Mouse (Mus musculus) 3134 (cell line): Measurements from ENCODE around the gene Acsl1.
A peak's percentile ranks its signal among the peaks of the same experiment; 100 is the strongest.
"Not testable (repeated sequence)": the region's sequence is repeated elsewhere in the genome, so short reads cannot be mapped to it uniquely, and the experiment has no call there.

ENCODE experiments used
- DNase-seq: peaks from one replicate; pipeline ENCODE4 v3.0.0-alpha.2; 2011; ENCODE audit warnings: low spot score; ENCODE audit not compliant: insufficient read length; ENCODE audit errors: extremely low read depth

Acsl1 gene

GRCm38 (mm10) chr8:46551615-46552440 lies 81.0 kb downstream of the Acsl1 start, which contains the start of gene Cenpu:
TSS of gene Cenpu (plus strand) at chr8:46552028.
- DNase-seq, result peak; percentile 99

DNA sequence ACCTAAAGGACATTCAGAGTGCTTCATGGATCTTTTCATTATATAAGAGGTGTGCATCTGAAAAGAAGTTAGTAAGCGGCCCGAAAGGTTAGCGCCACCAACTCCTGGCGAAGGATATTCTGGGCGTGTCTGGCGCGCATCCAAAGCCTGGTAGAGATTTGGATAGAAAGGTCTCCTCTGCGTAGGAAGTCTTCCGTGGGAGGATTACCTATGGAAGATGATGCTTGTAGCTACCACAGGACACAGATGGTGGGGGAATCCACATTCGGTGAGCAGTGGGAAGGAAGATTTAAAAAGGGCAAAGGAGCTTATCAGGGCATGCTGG lies 81.6 kb downstream of the Acsl1 start:
- DNase-seq, result no peak

DNA sequence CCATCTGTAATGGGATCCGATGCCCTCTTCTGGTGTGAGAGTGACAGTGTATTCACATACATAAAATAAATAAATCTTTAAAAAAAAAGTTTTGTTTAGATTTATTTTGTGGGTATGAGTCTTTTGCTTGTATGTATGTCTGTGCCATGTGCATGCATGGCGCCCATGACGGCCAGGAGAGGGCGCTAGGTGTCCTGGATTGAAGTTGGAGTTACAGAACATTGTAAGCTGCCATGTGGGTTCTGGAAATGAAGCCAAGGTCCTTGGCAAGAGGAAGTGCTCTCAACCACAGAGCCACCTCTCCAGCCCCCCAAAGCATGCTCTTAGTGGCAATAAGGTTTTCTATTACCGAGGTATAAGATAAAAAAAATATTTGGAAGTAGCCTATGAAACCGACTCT lies 88.6 kb downstream of the Acsl1 start:
- no peak for DNase-seq

GRCm38 (mm10) chr8:46562333-46562732 lies 91.5 kb downstream of the Acsl1 start:
- DNase-seq, result no peak

DNA sequence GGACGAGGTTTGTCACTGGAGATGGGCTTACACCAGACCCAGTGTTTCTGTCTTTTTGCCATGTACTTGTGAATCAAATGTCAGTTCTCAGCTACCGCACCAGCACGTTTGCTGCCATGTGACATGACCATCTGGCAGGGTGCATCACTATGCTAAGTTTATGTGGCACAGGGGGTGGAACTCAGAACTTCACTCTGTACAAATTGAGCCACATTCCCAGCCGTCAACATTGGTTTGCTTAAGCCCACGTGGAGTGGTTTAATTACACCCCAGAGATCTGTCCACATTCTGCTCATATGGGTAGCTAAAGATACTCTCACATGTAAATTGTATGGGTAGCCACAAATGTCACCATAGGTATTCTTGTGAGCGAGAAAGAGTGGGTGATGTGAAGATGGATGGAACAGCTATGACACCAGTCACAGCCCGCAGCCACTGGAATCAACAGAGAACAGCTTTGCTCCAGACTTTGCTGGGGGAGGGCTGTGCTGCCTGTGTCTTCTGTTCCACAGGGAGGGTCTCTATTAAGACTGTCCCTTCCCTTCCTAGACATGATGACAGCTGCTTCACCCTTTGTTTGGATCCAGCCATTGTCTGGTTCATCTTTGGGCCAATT lies 96.2 kb downstream of the Acsl1 start:
- no peak for DNase-seq

- no peak for DNase-seq
Measured at GRCm38 (mm10) chr8:46567946-46568345, 97.1 kb downstream of the Acsl1 start.

GRCm38 (mm10) chr8:46568942-46569341 lies 98.1 kb downstream of the Acsl1 start:
- DNase-seq, result no peak

GRCm38 (mm10) chr8:46569659-46570441 lies 99.0 kb downstream of the Acsl1 start:
- DNase-seq, result no peak

DNA sequence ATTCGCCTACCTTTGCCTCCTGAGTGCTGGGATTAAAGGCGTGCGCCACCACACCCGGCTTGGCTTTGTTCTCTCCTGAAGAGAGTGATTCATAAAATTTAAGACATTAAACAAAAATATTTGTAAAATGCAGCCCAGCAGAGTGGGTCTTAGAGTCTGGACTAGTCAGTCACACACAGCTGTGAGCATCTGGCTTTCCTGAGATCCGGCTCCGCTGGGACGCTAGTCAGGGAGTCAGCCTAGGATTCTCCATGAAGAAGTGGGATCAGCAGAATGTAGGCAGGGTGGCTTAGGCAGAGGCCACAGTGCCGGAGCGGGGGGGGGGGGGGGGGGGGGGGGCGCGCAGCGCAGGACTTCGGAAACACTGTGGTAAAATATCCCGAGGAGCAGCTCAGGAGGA lies 99.8 kb downstream of the Acsl1 start:
- DNase-seq, result no peak

- no peak for DNase-seq
Measured at GRCm38 (mm10) chr8:46573446-46573845, 102.6 kb downstream of the Acsl1 start.

- DNase-seq, result no peak
Measured at GRCm38 (mm10) chr8:46573964-46574363, 103.1 kb downstream of the Acsl1 start.

DNA sequence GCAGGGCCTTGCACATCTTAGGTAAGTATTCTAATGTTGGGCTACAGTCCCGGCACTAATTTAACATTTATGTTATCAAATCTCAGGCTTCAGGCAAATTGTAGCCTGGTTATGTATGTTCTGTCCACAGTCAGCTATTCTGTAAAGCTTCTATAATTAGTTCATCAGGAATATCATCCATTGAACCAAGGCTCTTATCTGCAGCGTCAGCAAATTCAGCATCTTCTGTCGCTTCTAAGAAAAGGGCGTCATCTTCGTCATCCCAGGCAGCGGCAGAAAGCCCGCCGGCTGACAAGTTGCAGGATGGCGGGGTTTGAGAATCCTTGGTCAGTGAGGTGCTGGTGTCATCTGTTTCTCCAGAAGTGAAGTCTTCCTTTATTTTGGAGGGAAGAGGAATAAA lies 108.0 kb downstream of the Acsl1 start:
- no peak for DNase-seq

DNA sequence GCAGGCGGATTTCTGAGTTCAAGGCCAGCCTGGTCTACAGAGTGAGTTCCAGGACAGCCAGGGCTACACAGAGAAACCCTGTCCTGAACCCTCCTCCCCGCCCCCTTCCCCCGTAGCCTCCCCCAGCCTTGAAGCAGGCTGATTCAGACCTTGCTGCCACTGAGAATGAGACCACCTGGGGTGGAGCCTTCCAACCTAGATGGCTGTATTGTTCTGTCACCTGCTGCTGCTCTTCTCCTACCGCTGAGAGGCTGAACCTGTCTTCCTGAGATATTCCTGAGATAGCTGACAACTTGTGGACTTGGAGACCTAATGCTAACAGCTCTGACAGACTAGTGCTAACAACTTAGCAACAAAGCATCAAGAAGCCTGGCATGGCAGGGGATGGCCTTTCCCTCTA lies 113.5 kb downstream of the Acsl1 start:
- not testable (repeated sequence) for DNase-seq

DNA sequence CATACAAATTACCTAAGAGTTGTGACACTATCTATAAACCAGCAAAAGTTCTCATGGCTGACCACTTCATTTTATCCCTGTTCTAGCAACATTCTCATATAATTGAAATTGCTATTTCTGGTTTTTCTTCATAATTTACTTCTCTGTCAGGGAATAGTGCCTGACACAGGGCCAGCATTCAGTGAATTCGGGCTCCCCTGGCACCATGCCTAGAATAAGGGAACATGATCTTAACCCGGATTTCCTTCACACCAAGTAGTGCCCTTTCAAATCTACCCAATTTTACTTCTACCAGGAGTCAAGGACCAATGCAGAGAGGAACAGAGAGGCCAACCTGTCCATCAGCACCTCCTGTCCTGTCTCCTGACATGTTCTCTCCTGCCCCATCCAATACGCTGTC lies 114.7 kb downstream of the Acsl1 start:
- no peak for DNase-seq
